Mouse (Mus musculus) frontal cortex, postnatal 14 days (tissue): ENCODE data around the gene Amy2a4.
"Not testable (repeated sequence)": the region's sequence is repeated elsewhere in the genome, so short reads cannot be mapped to it uniquely, and the experiment has no call there.

Experiments
- DNase-seq, 2 experiments: peaks; one replicate each; pipeline ENCODE4 v3.0.0; 2022; ENCODE audit warnings: low spot score in 2 of 2

Amy2a4 gene

DNA sequence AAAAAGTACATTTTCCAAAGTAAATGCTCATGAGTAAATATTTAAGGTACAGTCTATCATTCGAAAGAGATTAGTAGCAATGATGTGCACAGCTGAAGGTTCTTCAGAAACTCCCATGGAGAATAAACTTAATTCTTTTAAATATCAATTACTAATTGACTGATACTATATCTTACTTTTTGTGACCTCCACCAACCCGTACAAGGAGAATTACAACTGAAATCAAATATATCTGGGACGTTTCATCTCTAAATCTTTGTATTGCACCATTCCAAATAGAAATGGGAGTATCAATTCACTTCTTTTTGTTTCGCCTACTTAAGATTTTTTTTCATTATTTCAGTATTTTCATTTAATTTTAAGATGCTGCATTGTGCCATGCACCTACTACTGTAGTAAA is at the start of gene Amy2a4:
Gene Amy2a4, minus strand, starts transcription at position 101 of the 400 bp plus-strand sequence.
- DNase-seq = not testable (repeated sequence)

DNA sequence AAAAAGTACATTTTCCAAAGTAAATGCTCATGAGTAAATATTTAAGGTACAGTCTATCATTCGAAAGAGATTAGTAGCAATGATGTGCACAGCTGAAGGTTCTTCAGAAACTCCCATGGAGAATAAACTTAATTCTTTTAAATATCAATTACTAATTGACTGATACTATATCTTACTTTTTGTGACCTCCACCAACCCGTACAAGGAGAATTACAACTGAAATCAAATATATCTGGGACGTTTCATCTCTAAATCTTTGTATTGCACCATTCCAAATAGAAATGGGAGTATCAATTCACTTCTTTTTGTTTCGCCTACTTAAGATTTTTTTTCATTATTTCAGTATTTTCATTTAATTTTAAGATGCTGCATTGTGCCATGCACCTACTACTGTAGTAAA is 32.7 kb upstream of the Amy2a4 start, which contains the start of gene Amy2a3:
Gene Amy2a3, minus strand, starts transcription at position 101 of the 400 bp plus-strand sequence.
- not testable (repeated sequence) for DNase-seq

DNA sequence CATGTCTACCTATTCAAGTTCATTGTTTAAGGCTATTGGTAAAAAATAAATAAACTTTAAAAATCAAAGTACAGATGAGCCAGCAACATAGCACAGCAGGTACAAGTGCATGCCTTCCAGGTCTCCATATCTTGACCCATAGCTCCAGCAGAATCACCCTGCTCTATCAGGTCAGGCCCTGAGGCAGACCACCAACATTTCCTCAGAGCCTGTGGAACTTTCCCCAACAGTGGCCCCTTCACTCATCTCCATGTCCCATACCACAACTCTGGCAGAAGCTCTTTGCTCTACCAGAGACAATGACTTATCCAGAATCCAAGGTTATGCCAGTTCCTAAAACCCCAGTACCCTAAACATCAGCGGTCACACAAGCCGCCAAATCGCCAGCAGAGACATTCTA is 21.7 kb upstream of the Amy2a4 start:
- not testable (repeated sequence) for DNase-seq

DNA sequence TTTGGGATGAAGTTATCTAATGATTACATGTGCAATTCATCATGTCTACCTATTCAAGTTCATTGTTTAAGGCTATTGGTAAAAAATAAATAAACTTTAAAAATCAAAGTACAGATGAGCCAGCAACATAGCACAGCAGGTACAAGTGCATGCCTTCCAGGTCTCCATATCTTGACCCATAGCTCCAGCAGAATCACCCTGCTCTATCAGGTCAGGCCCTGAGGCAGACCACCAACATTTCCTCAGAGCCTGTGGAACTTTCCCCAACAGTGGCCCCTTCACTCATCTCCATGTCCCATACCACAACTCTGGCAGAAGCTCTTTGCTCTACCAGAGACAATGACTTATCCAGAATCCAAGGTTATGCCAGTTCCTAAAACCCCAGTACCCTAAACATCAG is 11.0 kb downstream of the Amy2a4 start:
- not testable (repeated sequence) for DNase-seq

DNA sequence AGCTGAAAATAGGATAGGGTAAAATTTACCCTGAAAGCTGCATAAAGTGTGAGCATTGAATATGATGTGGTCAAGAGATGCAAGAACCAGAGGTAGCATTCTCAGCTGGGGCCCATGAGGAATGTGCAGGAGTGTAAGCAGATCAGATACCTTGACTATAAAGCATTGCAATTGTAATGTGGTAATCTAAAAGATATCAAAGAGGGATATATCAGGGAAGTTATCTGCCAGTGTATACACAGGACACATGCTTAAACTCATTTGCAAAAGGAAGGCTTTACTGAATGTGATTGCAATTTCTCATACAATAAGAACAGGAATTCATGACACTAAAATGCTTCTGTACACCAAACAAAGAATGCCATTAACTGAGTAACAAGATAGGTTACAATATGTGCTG is 11.7 kb downstream of the Amy2a4 start:
- not testable (repeated sequence) for DNase-seq

DNA sequence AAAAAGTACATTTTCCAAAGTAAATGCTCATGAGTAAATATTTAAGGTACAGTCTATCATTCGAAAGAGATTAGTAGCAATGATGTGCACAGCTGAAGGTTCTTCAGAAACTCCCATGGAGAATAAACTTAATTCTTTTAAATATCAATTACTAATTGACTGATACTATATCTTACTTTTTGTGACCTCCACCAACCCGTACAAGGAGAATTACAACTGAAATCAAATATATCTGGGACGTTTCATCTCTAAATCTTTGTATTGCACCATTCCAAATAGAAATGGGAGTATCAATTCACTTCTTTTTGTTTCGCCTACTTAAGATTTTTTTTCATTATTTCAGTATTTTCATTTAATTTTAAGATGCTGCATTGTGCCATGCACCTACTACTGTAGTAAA is 32.5 kb downstream of the Amy2a4 start, which contains the start of gene Amy2a5:
Gene Amy2a5, minus strand, starts transcription at position 101 of the 400 bp plus-strand sequence.
- not testable (repeated sequence) for DNase-seq
